Mouse (Mus musculus): ENCODE measurements at regions not wholly inside any gene's neighbourhood (a gene's known extent, or its start where the extent isn't known, plus 50 kb on each side); places are given as distances from the start of the nearest gene placed in this dataset.

DNA sequence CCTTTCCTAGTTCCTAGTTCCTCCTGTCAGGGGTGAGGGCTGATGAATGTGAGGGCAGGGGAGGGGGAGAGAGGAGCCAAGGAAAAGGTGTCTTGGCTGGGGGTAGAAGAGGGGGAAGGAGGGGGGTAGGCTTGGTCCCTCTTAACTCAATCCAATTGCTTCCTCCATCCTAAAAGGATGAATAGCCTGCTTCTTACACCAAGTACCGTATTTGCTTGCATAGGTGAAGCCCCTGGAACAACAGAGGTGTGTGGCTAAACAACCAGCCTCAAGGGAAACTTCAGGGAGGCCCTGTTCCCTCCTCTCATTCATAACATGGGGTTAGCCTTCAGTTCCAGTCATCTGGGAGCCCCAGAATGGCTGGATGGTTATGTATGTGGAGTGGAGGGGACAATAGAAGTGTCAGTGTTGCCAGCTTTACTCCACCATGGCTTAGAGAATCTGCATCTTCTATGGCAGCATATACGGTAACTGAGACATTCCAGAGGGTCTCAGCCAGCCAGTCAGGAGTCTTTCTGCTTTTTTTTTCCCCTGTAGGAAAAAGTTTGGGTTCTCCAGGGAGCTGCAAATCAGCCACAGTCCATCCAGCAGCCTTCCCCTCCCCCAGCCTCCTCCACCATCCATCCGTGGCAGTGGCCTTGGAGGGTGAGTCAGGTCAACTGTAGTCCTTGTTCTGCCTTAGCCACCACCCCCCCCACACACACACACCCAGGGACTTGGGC lies 100.2 kb upstream of the Ccnd2 start:
- in situ Hi-C loops (cut with MseI, MboI), result no loop called here

- in situ Hi-C loops (cut with MseI, MboI), result no loop called here
Observed at GRCm38 (mm10) chr6:127253935-127254334, 101.9 kb upstream of the Ccnd2 start.

- in situ Hi-C loops (cut with MseI, MboI), result no loop called here
Observed at GRCm38 (mm10) chr6:127263903-127264680, 112.1 kb upstream of the Ccnd2 start.

GRCm38 (mm10) chr6:127265063-127265775 lies 113.2 kb upstream of the Ccnd2 start:
- in situ Hi-C loops (cut with MseI, MboI), result no loop called here

DNA sequence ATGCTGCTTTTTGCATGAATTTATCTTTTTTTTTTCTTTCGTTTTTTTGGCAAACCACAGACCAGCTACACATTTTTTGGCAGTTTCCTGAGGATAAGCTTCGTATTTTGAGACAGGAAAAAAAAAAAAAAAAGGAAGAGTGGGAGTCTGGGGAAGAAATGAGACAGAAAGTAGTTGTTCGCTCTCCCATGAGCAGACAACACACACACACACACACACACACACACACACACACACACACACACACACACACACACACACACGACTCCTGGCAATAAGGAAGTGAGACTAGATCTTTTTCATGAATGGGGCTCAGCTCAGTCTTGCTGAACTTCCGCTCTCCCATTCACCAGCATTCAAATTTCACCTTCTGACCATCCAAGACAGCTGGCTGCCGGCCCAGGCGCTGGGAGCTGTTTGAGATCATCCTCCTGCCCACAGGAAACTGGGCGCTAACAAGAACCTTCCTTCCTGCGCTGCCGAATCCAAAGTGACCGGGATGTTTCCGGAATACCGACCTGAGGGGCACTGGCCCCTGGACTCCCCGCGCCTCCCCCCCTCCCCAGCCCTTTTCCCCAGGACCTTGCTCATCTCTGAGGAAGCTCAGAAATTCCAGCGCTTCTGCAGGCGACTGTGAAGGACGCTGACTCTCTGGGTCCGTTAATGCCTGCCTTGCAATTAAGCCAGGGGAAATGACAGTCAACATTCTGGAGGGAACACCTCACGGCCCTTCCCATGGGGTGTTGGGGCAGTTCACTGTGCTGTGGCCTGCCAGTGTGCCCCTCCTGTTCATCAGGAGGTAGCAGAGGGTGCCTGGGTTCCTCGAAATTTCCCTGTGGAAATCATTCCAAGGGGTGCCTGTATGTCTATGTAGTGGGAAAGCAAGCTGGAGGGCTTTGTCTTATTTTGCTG lies 114.2 kb upstream of the Ccnd2 start:
- in situ Hi-C loops (cut with MseI, MboI), result no loop called here

DNA sequence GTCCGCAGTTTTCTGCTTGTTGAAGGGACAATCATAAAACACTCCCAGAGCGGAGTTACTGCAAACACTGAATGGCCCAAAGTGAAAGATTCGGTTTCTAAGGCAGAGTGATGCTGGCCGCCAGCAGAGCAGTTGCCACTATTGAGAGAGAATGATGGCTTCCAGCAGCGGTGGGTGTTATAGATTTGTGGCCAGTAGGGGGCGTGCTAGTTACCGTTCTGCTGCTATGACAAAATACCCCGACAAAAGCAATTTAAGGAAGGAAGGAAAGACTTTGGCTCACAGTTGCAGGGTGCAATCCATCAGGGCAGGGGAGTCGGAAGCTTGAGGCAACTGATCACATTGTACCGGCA lies 114.8 kb upstream of the Ccnd2 start:
- in situ Hi-C loops (cut with MseI, MboI), result no loop called here

- in situ Hi-C loops (cut with MseI, MboI), result no loop called here
Observed at GRCm38 (mm10) chr6:127269021-127269420, 117.0 kb upstream of the Ccnd2 start.

DNA sequence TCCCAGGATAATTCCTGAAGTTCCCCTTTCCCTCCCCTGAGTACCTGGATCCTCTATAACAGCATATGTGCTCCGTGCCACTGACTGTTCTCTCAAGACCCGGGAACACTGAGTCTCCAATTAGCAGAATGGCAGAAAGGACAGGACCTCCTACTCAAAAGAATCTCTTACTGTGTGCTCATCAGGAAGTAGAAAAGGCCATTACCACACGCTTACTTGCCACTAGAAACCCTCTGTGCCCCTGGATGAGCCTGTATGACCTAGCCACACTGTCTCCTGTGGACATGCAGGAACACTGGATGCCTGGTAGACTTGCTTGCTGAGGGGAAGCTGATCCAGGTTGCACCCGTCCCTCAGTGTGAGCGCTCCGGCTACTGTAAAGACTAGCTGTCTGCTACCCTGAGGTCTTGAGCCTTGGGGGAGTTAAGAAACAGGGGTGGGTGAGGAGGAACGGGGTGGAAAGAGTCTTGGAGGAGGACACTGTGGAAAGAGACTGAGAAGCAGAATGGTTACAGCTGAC lies 117.6 kb upstream of the Ccnd2 start:
- in situ Hi-C loops (cut with MseI, MboI), result no loop called here

GRCm38 (mm10) chr6:127270774-127271173 lies 118.8 kb upstream of the Ccnd2 start:
- in situ Hi-C loops (cut with MseI, MboI), result no loop called here

DNA sequence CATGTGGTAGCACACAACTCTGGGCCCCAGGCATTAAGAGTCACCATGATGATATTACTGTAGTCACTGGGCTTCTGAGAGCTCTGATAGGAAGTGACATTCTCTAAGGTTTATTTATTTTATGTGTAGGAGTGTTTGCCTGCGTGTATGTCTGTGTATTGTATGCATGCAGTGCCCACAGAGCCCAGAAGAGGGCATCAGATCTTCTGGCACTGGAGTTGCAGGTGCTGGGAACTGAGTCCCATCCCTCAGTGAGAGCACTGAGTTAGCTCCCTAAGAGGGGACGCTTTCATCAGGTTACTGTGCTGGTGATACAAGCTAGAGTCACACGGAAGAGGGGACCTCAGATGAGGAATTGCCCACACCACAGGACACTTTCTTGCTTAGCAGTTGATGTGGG lies 119.4 kb upstream of the Ccnd2 start:
- in situ Hi-C loops (cut with MseI, MboI), result no loop called here

DNA sequence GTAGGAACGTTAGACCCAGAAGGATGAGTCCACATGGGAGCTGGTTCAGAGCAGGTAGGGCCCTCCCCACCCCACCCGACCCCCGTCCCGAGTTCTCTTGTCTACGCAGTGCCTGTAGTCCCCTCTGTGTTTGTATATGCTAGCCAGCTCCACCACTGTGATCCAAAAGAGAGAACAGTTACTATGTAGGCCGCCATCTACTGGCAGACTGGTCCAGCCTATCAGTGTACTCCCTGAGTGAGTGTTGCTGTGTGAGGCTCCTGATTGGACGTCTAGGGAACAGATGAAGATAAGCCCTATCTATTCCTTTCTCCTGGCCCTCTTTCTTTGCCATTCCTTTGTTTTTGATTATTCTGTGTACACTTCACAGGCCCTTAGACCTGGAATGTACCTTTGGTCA lies 120.6 kb upstream of the Ccnd2 start:
- in situ Hi-C loops (cut with MseI, MboI), result no loop called here

DNA sequence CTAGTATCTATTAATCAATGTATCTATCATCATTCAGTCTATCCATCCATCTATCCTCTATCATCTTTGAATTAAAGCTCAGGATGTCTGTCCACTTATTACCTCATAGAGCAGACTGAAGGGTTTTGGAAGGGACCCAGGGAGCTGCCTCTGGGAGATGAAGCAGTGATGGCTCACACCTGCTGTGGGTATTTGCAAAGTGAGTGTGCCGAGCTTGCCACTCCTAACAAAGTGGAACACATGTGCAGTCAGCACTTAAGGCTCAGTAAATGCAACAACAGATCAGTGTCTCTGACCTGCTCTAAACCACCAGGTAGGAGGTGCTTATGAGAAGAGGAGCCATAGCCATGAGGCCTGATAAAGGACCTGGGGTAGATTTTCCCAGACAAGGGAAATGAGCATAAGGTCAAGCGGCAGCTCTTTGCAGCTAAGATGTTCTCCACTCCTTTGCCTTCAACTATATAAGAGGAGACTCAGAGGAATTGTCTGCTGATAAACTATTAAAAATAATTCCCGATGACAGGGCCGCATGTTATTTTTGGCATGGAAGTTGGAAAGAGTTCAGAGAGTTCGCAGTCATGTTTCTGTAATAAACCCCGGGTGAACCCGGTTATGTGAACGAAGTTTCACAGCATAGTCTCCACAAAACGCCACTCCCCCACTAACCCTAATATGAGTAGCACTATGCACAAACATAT lies 122.9 kb upstream of the Ccnd2 start:
- in situ Hi-C loops (cut with MseI, MboI), result no loop called here

GRCm38 (mm10) chr6:127275430-127275784 lies 123.4 kb upstream of the Ccnd2 start:
- in situ Hi-C loops (cut with MseI, MboI), result no loop called here

GRCm38 (mm10) chr6:127276362-127276761 lies 124.4 kb upstream of the Ccnd2 start:
- in situ Hi-C loops (cut with MseI, MboI), result no loop called here

- in situ Hi-C loops (cut with MseI, MboI), result no loop called here
Observed at GRCm38 (mm10) chr6:127278402-127278801, 126.4 kb upstream of the Ccnd2 start.

DNA sequence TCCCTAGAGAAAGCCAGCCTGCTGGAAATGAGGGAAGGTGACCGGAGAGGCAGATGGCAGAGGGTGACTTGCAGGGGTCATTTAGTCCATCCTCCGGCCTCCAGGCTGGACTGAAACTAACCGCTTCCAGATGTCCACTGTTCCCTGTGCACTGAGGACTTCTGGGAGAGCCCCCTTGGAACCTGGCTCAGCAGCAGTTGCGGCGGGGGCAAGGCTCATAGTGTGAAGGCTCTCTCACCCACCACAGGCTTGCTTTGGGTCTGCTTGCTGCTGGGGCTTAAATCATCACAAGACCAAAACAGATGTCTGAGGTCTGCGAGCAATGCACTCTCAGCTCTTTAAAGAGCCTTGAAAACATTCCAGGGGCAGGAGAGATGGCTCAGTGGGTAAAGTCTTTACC lies 132.2 kb upstream of the Ccnd2 start:
- in situ Hi-C loops (cut with MseI, MboI), result no loop called here

DNA sequence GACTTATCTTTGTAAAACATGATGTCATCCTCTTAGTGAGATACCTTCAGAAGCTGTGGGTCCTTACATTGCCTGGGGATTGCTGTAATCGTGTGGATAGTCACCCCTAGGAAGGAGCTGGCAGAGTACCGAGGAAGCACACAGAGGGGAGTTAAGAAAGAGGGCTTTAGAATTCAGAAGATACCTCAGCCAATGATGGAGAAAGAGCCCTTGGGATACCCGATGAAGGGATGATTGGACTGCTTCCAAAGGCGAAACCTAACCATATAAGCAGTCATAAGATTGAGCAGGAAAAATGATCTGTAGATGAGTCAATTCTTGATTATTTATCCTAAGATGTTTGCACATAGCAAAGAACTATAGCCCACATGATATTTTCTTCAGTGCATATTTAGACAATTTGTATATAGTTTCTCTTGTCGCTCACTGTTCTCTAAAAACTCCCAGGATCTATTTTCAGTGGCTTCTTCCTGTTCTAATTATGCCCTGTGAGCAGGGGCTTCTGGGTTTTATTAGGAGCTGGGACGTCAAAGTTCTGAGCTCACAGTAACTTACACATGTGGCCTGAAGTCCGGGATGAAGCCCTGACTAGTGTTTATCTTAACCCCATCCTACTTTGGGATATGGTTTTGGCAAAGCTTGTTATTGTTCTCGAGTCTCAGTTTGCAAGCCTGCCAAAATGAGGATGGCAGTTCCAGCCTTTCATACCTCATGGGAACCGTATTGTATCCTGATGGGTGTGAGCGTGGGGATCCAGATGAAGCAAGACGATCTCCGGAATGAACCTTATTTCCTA lies 134.9 kb upstream of the Ccnd2 start:
- in situ Hi-C loops (cut with MseI, MboI), result no loop called here

DNA sequence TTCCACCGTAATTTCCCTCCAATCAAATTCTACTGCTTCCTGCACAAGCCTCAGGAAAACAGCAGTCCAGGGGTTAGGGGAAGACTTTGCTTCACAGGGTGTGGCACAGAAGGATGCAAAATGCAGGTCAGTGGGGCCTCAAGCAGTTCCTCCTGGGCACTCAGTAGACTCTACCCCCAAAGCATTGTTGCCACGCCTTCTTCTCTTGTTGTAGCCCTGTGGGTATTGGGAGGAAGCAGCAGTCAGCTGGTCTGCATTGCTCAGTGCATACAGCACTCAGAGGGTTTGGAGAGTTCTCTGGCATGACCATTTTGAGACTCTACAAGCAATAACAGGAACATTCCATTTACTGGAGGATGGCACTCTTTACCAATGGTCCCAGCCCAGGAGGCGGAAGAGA lies 137.0 kb upstream of the Ccnd2 start:
- in situ Hi-C loops (cut with MseI, MboI), result no loop called here

- in situ Hi-C loops (cut with MseI, MboI), result no loop called here
Observed at GRCm38 (mm10) chr6:127291937-127292336, 139.9 kb upstream of the Ccnd2 start.

GRCm38 (mm10) chr6:127293829-127294228 lies 141.8 kb upstream of the Ccnd2 start:
- in situ Hi-C loops (cut with MseI, MboI), result no loop called here
